Mouse (Mus musculus) thymus, adult 2 months (tissue): ENCODE measurements around the gene Cdkl3.

ENCODE experiments used
- CTCF ChIP-seq: fragments of 200-500 bp; IDR thresholded peaks from 2 replicates; pipeline ENCODE4 v1.5.1; 2012; ENCODE audit warnings: mild to moderate bottlenecking, control low read depth, low read length, moderate library complexity, borderline replicate concordance; ENCODE audit not compliant: control insufficient read depth, poor library complexity, insufficient read depth; ENCODE audit errors: extremely low read depth
- POLR2A ChIP-seq: fragments of 200-500 bp; IDR thresholded peaks from 2 replicates; pipeline ENCODE4 v1.6.1; 2012; ENCODE audit warnings: mild to moderate bottlenecking, low read length, control low read depth, moderate library complexity; ENCODE audit not compliant: control insufficient read depth, poor library complexity, insufficient read depth; ENCODE audit errors: extremely low read depth

GRCm38 (mm10) chr11:52032356-52032755 is 28.3 kb downstream of the Cdkl3 start:
- TF ChIP-seq POLR2A, result no peak
- no peak for TF ChIP-seq CTCF
